ENCODE assay signal across 19 mouse cellular contexts in the genomic region with DNA sequence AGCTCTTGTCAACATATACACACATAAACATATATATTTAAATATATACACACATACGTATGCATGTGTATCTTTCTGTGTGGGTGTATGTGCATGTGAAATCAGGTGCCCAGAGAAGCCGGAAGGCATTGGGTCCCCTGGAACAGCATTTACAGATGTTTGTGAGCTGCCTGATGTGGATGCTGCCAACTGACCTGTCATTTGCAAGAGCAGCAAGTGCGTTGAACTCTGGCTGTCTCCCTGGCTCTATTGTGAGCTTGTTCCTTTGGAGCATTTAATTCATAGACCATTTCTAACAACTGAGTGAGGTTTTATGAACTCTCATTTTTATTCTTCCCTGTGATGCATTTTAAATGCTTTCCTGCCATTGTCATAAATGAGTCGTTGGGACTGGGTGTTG.
A peak's percentile ranks its signal among the peaks of the same experiment; 100 is the strongest.
DNase-seq lines count a peak whose midpoint lies in the region; ATAC-seq lines count a peak whose summit lies in the region.
"Had no signal": no experiment of that assay in that cellular context is flagged by ENCODE, and none has a peak within 500 bp of the region (broad histone marks: within the 10 kb centered on the region; RNA-seq: fewer than 3 reads in every experiment).

No protein-coding gene starts in this region.

- peak overlapping the region; percentile 68 for H3K4me2 ChIP-seq in liver, embryonic 12.5 days
- H3K4me2 ChIP-seq in liver, embryonic 15.5 days = peak overlapping the region; percentile 69
- H3K4me2 ChIP-seq: embryonic facial prominence, embryonic 13.5 days; hindbrain, embryonic 12.5 days had no signal

- H3K9ac ChIP-seq in liver, embryonic 12.5 days = peak overlapping the region; percentile 69
- H3K9ac ChIP-seq in liver, embryonic 15.5 days = no peak overlapping the region
- H3K9ac ChIP-seq: embryonic facial prominence, embryonic 13.5 days; heart, embryonic 13.5 days; hindbrain, embryonic 12.5 days had no signal

- ATAC-seq in megakaryocyte, adult 5-6 weeks (ENCODE audit: poor library complexity, severe bottlenecking) = no peak
- no peak for ATAC-seq in liver, embryonic 12.5 days
- no peak for ATAC-seq in liver, embryonic 15.5 days (ENCODE audit: insufficient read depth)
- ATAC-seq in cerebellum, adult (ENCODE audit: insufficient number of reproducible peaks, low FRiP score, low TSS enrichment) = no peak
- ATAC-seq: forebrain, embryonic 14.5 days; hindbrain, embryonic 16.5 days had no signal

- peaks cover 92% of the 10 kb centered on the region for H3K4me1 ChIP-seq in megakaryocyte, embryonic 14.5 days
- H3K4me1 ChIP-seq in liver, embryonic 12.5 days = peaks cover 74% of the 10 kb centered on the region
- peaks cover 77% of the 10 kb centered on the region for H3K4me1 ChIP-seq in liver, embryonic 15.5 days (replicated peaks)

- H3K27ac ChIP-seq in liver, embryonic 12.5 days = peak overlapping the region; percentile 98
- H3K27ac ChIP-seq in liver, embryonic 15.5 days (replicated peaks) = peak overlapping the region; percentile 98
- H3K27ac ChIP-seq: embryonic facial prominence, embryonic 13.5 days; forebrain, embryonic 10.5 days; gastrocnemius, adult 2 months; hindbrain, embryonic 12.5 days had no signal

- H3K27me3 ChIP-seq in megakaryocyte, embryonic 14.5 days (replicated peaks) = no peaks in the 10 kb centered on the region
- H3K27me3 ChIP-seq in liver, embryonic 12.5 days (replicated peaks) = no peaks in the 10 kb centered on the region
- H3K27me3 ChIP-seq in liver, embryonic 15.5 days = no peaks in the 10 kb centered on the region
- H3K27me3 ChIP-seq: embryonic facial prominence, embryonic 13.5 days; heart, embryonic 13.5 days; hindbrain, embryonic 12.5 days had no signal

- peak overlapping the region; percentile 9 for H3K4me3 ChIP-seq in megakaryocyte, embryonic 14.5 days (replicated peaks)
- H3K4me3 ChIP-seq in liver, embryonic 12.5 days = no peak overlapping the region
- no peak overlapping the region for H3K4me3 ChIP-seq in liver, embryonic 15.5 days (replicated peaks)
- H3K4me3 ChIP-seq: embryonic facial prominence, embryonic 13.5 days; forebrain, embryonic 10.5 days; gastrocnemius, adult 2 months; heart, embryonic 13.5 days; hindbrain, embryonic 12.5 days had no signal

- 87% methylated on average over 4 of the region's 4 CpGs for WGBS in liver, embryonic 12.5 days (ENCODE audit: insufficient replicate concordance)
- 79% methylated on average over 4 of the region's 4 CpGs for WGBS in liver, embryonic 15.5 days (ENCODE audit: insufficient replicate concordance)

- no peak for DNase-seq in kidney, postnatal 10 days
- DNase-seq: adrenal gland, postnatal 10 days; cerebellum, adult 18-20 months; cerebellum, adult 9-11 months; cerebellum, postnatal 36 days; gastrocnemius, adult 2 months; gastrocnemius, postnatal 25 days; heart, postnatal 4 days had no signal

- H3K9me3 ChIP-seq in megakaryocyte, embryonic 14.5 days = no peaks in the 10 kb centered on the region
- no peaks in the 10 kb centered on the region for H3K9me3 ChIP-seq in liver, embryonic 12.5 days (replicated peaks)
- no peaks in the 10 kb centered on the region for H3K9me3 ChIP-seq in liver, embryonic 15.5 days (replicated peaks)
- H3K9me3 ChIP-seq: embryonic facial prominence, embryonic 13.5 days; forebrain, embryonic 10.5 days; heart, embryonic 13.5 days; hindbrain, embryonic 12.5 days had no signal

- H3K36me3 ChIP-seq in megakaryocyte, embryonic 14.5 days (replicated peaks; ENCODE audit: low read length) = peaks cover 59% of the 10 kb centered on the region
- no peaks in the 10 kb centered on the region for H3K36me3 ChIP-seq in liver, embryonic 12.5 days
- H3K36me3 ChIP-seq in liver, embryonic 15.5 days (replicated peaks) = no peaks in the 10 kb centered on the region
- H3K36me3 ChIP-seq: forebrain, embryonic 10.5 days; heart, embryonic 13.5 days; hindbrain, embryonic 12.5 days had no signal
